In genomic region chr13:29721206-29721605, GRCm38 (mm10) we compare ENCODE assay signal across 16 mouse cellular contexts.
"Had no signal": no experiment of that assay in that cellular context is flagged by ENCODE, and none has a peak within 500 bp of the region (broad histone marks: within the 10 kb centered on the region; RNA-seq: fewer than 3 reads in every experiment).

No protein-coding gene starts in this region.

- H3K27me3 ChIP-seq: neural tube, embryonic 13.5 days; neural tube, embryonic 15.5 days; stomach, embryonic 15.5 days had no signal

- H3K4me3 ChIP-seq: neural tube, embryonic 13.5 days; neural tube, embryonic 15.5 days; stomach, embryonic 15.5 days had no signal

- H3K36me3 ChIP-seq: neural tube, embryonic 13.5 days; neural tube, embryonic 15.5 days; stomach, embryonic 15.5 days had no signal

- H3K9me3 ChIP-seq: neural tube, embryonic 13.5 days; neural tube, embryonic 15.5 days; stomach, embryonic 15.5 days had no signal

- H3K9ac ChIP-seq: neural tube, embryonic 13.5 days; neural tube, embryonic 15.5 days; stomach, embryonic 15.5 days had no signal

- H3K27ac ChIP-seq: neural tube, embryonic 13.5 days; neural tube, embryonic 15.5 days; stomach, embryonic 15.5 days; stomach, postnatal 0 days had no signal

- H3K4me1 ChIP-seq: neural tube, embryonic 13.5 days; stomach, embryonic 15.5 days had no signal

- H3K4me2 ChIP-seq: neural tube, embryonic 13.5 days; neural tube, embryonic 15.5 days; stomach, embryonic 15.5 days had no signal

- DNase-seq: retina, postnatal 1 day; right cerebral cortex, adult 18-20 months; right cerebral cortex, postnatal 14 days; right cerebral cortex, postnatal 25 days; right cerebral cortex, postnatal 4 days; spleen, adult 18-20 months; thymus, adult 18-20 months; thymus, adult 2 months; thymus, postnatal 14 days; thymus, postnatal 25 days; thymus, postnatal 36 days; thymus, postnatal 4 days had no signal
